Mouse (Mus musculus) urinary bladder, adult 18-20 months (tissue): ENCODE measurements around the gene Pkd1.

Source experiments
- DNase-seq, 2 experiments: peaks; one replicate each; pipeline ENCODE4 v3.0.0; 2022; ENCODE audit warnings: low spot score in 2 of 2, mixed read lengths in 2 of 2

Gene Pkd1

DNA sequence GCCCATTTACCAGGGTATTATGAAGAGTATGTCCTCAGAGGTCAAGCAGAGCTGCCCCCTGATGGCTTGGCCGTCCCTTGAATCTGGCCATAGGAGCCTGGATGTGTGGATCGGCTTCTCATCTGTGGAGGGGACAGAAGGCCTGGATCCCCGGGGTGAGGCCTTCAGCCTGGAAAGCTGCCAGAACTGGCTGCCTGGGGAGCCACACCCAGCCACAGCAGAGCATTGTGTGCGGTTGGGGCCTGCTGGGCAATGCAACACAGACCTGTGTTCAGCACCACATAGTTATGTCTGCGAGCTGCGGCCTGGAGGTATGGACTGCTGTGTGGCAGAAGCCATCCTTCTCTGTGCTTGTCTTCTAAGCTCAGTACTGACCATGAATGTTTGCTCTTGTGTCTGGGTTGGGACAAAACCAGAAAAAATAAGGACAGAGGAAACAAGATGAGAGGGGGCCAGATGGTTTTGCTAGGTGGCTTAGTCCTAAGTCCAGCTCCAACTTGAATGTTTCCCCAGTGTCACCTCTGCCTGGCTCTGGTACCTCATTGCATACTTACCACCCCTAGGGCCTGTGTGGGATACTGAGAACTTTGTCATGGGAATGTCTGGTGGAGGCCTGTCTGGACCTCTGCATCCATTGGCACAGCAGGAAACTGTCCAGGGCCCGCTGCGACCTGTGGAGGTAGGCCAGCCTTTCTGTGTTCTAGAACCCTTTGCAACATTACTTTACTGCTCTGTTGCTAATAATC, 17.6 kb downstream of the Pkd1 start:
- DNase-seq, result peak; percentile 29 to 58

DNA sequence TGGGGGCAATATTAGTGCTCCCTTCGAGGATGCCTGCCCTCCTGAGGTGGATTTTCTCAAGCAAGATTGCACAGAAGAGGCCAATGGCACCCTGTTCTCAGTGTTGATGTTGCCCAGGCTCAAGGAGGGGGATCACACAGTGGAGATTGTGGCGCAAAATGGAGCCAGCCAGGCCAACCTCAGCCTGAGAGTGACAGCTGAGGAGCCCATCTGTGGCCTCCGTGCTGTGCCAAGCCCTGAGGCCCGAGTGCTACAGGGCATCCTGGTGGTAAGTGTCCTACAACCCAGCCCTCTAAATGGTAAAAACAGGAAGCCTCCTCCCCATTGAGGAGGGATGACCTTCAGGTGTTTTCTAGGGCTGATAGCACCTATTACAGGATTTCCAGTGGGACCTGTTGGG, 20.2 kb downstream of the Pkd1 start:
- no peak for DNase-seq

- no peak for DNase-seq
Measured at GRCm38 (mm10) chr17:24572651-24573245, 23.1 kb downstream of the Pkd1 start.

DNA sequence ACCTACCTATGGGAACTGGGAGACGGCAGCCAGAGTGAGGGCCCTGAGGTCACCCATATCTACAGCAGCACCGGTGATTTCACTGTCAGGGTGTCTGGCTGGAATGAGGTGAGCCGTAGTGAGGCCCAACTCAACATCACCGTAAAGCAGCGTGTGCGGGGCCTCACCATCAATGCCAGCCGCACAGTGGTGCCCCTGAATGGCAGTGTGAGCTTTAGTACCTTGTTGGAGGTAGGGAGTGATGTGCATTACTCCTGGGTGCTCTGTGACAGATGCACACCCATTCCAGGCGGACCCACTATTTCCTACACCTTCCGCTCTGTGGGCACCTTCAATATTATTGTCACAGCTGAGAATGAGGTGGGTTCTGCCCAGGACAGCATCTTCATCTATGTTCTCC, 24.2 kb downstream of the Pkd1 start:
- DNase-seq, result no peak

GRCm38 (mm10) chr17:24579532-24579931, 29.9 kb downstream of the Pkd1 start:
- DNase-seq, result no peak

- DNase-seq, result no peak
Measured at GRCm38 (mm10) chr17:24580287-24580686, 30.7 kb downstream of the Pkd1 start.

GRCm38 (mm10) chr17:24583599-24584460, 34.2 kb downstream of the Pkd1 start:
- DNase-seq, result no peak

DNA sequence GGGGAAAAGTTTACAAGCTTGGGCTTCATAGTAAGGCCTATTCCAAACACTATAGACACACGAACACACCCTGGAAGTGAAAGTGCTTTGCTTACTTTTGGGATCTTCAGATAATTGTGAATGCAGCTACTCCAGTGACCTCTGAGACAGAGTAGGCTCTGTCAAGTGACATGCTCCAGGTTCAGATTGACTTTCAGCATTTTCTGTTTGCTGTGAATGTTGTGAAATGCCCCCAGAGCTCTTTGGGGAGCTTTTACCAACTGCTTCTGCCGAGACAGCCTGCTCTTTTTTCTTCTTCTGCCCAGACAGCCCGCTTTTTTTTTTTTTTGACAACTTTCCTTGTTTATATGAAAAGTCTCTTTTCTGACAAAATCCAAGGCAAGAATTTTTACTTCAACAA, 34.9 kb downstream of the Pkd1 start:
- no peak for DNase-seq

DNA sequence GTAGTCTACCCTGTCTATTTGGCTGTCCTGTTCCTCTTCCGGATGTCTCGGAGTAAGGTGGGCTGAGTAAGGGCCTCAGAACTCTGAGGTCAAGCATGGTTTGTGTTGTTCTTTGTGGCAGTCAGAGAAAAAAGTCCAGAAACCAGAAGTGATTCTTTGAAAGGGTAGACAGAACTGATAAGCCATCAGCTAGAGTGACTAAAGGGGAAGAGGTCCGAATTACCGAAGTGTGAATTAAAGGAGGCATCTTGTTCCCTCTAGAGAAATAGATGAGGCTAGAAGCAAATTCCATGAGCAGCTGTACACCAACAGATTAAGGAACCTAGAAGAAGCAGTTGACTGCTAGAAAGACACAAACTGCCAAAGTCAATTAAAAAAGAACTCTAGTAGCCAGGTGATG, 36.9 kb downstream of the Pkd1 start:
- DNase-seq, result no peak

DNA sequence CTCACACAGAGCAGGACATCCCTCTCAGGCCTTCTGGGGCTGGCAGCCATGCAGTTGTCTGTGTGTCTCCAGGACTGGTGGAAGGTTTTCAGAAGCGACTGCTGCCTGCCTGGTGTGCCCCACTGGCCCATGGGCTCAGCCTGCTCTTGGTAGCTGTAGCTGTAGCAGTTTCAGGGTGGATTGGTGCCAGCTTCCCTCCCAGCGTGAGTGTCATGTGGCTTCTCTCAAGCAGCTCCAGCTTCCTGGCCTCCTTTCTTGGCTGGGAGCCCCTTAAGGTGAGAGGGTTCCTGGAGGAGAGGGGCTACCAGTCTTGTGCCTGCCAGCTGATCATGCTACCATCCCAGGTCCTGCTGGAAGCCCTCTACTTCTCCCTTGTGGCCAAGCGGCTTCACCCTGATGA, 41.3 kb downstream of the Pkd1 start:
- DNase-seq, result no peak

DNA sequence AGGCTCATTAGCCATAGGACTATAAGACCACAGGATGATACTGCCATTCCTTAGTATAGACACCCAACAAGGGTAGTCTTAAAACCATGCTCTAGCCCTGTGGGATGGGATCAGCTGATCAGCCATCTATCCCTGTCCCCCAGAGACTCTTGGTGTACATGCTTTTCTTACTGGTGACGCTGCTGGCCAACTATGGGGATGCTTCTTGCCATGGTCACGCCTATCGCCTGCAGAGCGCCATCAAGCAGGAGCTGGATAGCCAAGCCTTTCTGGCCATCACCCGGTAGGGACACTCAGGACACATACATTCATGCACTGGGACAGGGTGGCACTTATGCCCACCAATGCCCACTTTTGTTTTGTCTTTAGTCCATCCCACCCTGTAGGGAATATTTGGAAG, 42.1 kb downstream of the Pkd1 start:
- DNase-seq, result no peak

GRCm38 (mm10) chr17:24593248-24593647, 43.6 kb downstream of the Pkd1 start:
- no peak for DNase-seq

- no peak for DNase-seq
Measured at GRCm38 (mm10) chr17:24593992-24594890, 44.6 kb downstream of the Pkd1 start.

DNA sequence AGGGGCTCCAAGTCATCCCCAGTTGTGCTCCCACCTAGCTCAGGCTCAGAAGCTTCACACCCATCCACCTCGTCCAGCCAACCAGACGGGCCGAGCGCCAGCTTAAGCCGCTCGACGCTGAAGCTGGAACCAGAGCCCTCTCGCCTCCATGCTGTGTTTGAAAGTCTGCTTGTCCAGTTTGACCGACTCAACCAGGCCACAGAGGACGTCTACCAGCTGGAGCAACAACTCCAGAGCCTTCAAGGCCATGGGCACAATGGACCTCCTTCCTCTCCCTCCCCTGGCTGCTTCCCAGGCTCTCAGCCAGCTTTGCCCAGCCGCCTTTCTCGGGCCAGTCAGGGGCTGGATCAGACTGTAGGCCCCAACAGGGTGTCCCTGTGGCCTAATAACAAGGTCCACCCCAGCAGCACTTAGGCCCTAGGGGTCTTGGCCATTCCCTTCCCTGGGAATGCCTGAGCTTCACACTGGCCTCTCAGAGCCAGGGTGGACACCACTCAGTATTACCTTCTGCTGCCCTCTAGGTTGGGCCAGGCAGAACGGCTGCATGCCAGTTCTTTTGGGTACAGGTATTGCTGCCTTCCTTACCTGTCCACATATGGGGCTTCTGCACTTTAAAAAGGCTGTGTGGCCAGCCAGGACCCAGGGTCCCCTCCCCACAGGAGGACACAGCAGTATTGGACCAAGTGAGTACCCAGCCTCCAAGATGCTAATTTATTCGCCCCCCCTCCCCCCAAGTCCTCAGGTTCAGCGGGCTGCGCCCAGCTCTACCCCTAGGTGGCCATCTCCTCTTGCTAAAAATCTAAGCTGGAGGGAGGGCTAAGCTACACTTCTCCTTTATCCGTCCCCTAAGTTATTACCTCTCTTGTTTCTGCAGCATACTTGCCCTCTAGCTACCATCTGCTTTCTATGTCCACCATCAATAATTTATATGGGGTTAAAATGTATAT, 45.8 kb downstream of the Pkd1 start:
- no peak for DNase-seq

DNA sequence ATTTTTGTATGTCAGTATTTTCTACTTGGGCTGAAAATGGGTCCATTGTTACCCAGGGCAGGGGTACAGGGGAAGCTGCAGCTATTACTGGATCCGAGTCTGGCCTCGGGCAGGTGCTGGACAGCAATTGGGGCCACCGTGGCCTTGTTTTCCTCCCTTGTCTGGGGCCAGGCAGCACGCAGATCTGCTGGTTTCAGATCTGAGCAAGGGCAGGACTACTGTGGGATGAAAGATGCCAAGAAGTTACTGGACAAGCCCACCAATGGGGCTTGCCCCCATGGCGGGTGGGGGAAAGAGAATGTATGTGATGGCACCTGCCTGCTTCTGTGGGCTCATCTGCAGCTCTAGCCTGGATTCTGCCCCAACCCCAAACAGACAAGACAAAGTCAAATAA, 46.4 kb downstream of the Pkd1 start:
- DNase-seq, result no peak

- no peak for DNase-seq
Measured at GRCm38 (mm10) chr17:24596471-24597183, 47.0 kb downstream of the Pkd1 start.

DNA sequence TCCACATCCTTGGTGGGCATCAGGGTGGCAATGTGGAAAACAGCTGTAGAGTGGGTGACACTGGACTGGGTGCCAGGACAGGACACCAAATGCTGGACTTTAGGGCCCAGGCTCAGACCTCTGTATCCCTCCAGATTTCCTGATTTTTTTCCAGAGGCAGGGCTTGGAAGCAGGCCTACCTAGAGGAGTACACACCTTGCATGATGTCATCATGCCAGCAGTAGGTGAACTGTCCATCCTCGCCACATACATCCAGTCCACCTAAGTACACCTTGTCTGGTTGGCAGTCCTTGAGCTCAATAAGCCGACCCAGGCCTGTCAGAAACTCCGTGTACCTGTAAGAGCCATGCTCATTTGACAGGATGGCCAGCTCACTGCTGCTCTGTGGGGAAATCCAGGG, 48.4 kb downstream of the Pkd1 start:
- DNase-seq, result no peak

DNA sequence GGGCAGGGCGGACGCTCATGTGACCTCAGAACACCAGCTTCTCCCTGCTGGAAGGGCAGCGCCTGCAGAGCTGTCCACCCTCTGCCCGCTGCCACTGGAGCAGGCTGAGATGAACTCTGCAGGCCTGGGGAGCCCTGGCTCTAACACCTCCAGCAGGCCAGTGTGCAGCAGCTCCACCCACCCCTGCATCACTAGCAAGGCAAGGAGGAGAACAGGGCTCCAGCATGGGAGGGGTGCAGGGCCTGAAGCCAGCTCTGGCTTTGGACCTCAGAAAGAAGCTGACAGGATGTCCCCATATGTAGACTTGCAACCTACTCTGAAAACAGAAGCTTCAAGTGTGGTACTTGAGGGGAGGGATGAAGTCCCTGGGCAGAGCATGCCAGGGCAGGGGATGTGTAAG, 50.9 kb downstream of the Pkd1 start:
- no peak for DNase-seq

- DNase-seq, result no peak
Measured at GRCm38 (mm10) chr17:24603961-24604360, 54.3 kb downstream of the Pkd1 start.

GRCm38 (mm10) chr17:24604557-24604956, 54.9 kb downstream of the Pkd1 start:
- no peak for DNase-seq
